In the genomic region with DNA sequence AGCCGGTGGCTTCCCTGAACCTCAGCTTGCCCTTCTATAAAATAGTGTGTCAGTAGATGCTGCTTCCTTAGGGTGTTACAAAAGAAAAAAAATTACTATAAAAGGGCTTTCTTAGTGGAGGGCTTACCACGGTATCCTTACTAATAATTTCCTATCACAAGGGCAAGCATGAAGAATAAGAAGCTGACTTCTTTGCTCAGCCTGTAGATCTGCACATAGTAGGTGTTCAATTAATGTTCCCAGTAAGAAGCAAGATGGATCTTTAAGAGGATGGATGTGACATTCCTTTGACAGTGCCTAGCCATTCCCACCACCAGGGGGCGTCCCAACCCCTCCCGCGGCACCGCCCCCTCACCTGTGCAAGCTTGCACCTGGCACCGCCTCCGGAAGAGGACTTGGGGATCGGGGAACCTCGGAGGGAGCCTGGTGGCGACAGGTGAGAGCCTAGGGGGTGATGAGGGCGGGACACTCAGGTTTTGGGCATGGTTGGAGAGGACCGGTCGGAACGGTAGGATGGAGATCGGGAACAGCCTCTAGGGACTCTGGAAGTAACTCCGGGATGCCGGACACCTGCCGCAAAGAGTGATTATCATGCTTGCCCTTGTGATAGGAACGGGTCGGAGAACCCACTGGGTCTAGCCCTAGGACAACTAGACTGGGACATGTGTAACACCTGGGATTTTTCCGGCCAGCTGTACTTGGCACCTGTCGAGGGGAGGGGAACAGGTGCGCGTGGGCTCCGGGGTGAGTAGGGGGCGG, we compare ENCODE assay signal across 8 mouse cellular contexts. TPM values are rescaled to one million over a fixed set of nuclear protein-coding genes. Genes with fewer than 3 reads are reported as not detected.
DNase-seq lines count a peak whose midpoint lies in the region; ATAC-seq and TF ChIP-seq lines count a peak whose summit lies in the region.

Gene Bicdl2, plus strand, starts transcription at position 390 of the 759 bp plus-strand sequence.

- no peak within 1 kb of the TSS; the same call in 1 of the 2 replicates for H3K4me3 ChIP-seq in neural tube, embryonic 15.5 days (replicated peaks)
- H3K4me3 ChIP-seq in bone marrow macrophage, adult 2 months (ENCODE audit: insufficient read depth, low read length) = 0 out of 2 replicates have a peak within 1 kb of the TSS, but pooled peaks have one; percentile 6
- H3K4me3 ChIP-seq in limb, embryonic 11.5 days (ENCODE audit: low read depth, low read length) = no peak within 1 kb of the TSS

- no peak within 1 kb of the TSS for H3K27ac ChIP-seq in neural tube, embryonic 15.5 days (replicated peaks)
- H3K27ac ChIP-seq in bone marrow macrophage, adult 2 months (ENCODE audit: insufficient read depth, low read depth, low read length) = no peak within 1 kb of the TSS
- no peak within 1 kb of the TSS for H3K27ac ChIP-seq in limb, embryonic 11.5 days (replicated peaks; ENCODE audit: low read depth, low read length)

- TF ChIP-seq POLR2A in bone marrow macrophage, adult 2 months (IDR thresholded peaks at IDR 0.05; ENCODE audit: borderline replicate concordance, low read depth, low read length) = no peak

- H3K9ac ChIP-seq in neural tube, embryonic 15.5 days (replicated peaks) = no peak within 1 kb of the TSS
- no peak within 1 kb of the TSS for H3K9ac ChIP-seq in limb, embryonic 11.5 days (ENCODE audit: low read length)

- H3K9me3 ChIP-seq in neural tube, embryonic 15.5 days (replicated peaks) = no peaks in the 10 kb centered on the region
- no peaks in the 10 kb centered on the region for H3K9me3 ChIP-seq in limb, embryonic 11.5 days (ENCODE audit: control insufficient read depth, low read length)

- DNase-seq in neural tube, embryonic 10.5 days (ENCODE audit: extremely low spot score, low spot score) = no peak
- peak; percentile 36 to 44 for DNase-seq in heart, postnatal 14 days
- DNase-seq in limb, embryonic 11.5 days (ENCODE audit: low spot score) = peak; percentile 67
- DNase-seq in naive thymus-derived CD4-positive, alpha-beta T cell, adult 2 months (ENCODE audit: low read depth) = peak; percentile 72
- no peak for DNase-seq in MN1 (ENCODE audit: low spot score)

- peak; percentile 91 for TF ChIP-seq CTCF in bone marrow macrophage, adult 2 months (IDR thresholded peaks at IDR 0.05; ENCODE audit: low read depth, low read length)

- intact Hi-C loops in heart, postnatal 14 days (cut with DNase I) = loop anchor here (2.0 kb wide), 1 partner anchor 47 kb away; no protein-coding TSS in a partner anchor

- peaks cover 8% of the 10 kb centered on the region; the same call in 1 of the 2 replicates for H3K4me1 ChIP-seq in neural tube, embryonic 15.5 days
- 0 out of 2 replicates have a peak, but pooled peaks cover 3% of the 10 kb centered on the region for H3K4me1 ChIP-seq in bone marrow macrophage, adult 2 months (ENCODE audit: control insufficient read depth, insufficient read depth, low read length)
- H3K4me1 ChIP-seq in limb, embryonic 11.5 days (ENCODE audit: control insufficient read depth, insufficient read depth, low read length) = no peaks in the 10 kb centered on the region

- 4% methylated on average over 27 of the region's 27 CpGs for WGBS in neural tube, embryonic 15.5 days
- WGBS in limb, embryonic 11.5 days = 6% methylated on average over 27 of the region's 27 CpGs

- no peaks in the 10 kb centered on the region for H3K36me3 ChIP-seq in neural tube, embryonic 15.5 days
- H3K36me3 ChIP-seq in limb, embryonic 11.5 days (ENCODE audit: control insufficient read depth, insufficient read depth, low read length) = no peaks in the 10 kb centered on the region

- H3K27me3 ChIP-seq in neural tube, embryonic 15.5 days (replicated peaks) = peaks cover 47% of the 10 kb centered on the region
- peaks cover 22% of the 10 kb centered on the region for H3K27me3 ChIP-seq in limb, embryonic 11.5 days (ENCODE audit: control insufficient read depth, insufficient read depth, low read length)

- H3K4me2 ChIP-seq in neural tube, embryonic 15.5 days = peak within 1 kb of the TSS; percentile 34
- no peak within 1 kb of the TSS for H3K4me2 ChIP-seq in limb, embryonic 11.5 days (ENCODE audit: low read depth, severe bottlenecking)

- ATAC-seq in neural tube, embryonic 15.5 days (ENCODE audit: low FRiP score) = no peak
- ATAC-seq in limb, embryonic 11.5 days (ENCODE audit: insufficient number of reproducible peaks, low FRiP score, low TSS enrichment, low read depth) = no peak
- ATAC-seq in activated CD4-positive, CD25-positive, alpha-beta regulatory T cell, adult 4 months = no peak

RNA-seq across cellular contexts. Expression of gene Bicdl2, which starts in this region (rescaled TPM):
- 0.84 TPM in 1 of 2 replicates, not detected in the other for polyA plus RNA-seq in neural tube, embryonic 15.5 days (2015; fragmentation: Nextera tagmentation; extraction: Ambion mirVana)
- not detected in 2 replicates for polyA plus RNA-seq in bone marrow macrophage, adult 2 months (2012; ENCODE audit: insufficient read depth, insufficient read length, missing spikeins)
- not detected for total RNA-seq in heart, postnatal 14 days (2021)
- 0.91 and 1.3 TPM in 2 replicates for polyA plus RNA-seq in limb, embryonic 11.5 days (2014; fragmentation: Nextera tagmentation; extraction: Ambion mirVana)
- polyA plus RNA-seq in activated CD4-positive, CD25-positive, alpha-beta regulatory T cell, adult 4 months (2017; shearing (Covaris generic)) = under 1 TPM in 1 of 2 experiments, not detected in 1; 0.49 TPM

Comparison
In these comparisons a context has a peak if more than half of its experiments do, and no peak if none do; other contexts are left out.
1. Peak in DNase-seq in heart, postnatal 14 days; RNA of the gene not detected or under 1 TPM.
2. DNase-seq: peak in limb, embryonic 11.5 days (single experiment) and naive thymus-derived CD4-positive, alpha-beta T cell, adult 2 months (single experiment); none in neural tube, embryonic 10.5 days (single experiment) and MN1 (single experiment).